Mouse (Mus musculus) kidney, postnatal 10 days (tissue): ENCODE data around the gene Mapk7.

Source experiments
- DNase-seq: peaks from one replicate; pipeline ENCODE4 v3.0.0; 2021; ENCODE audit warnings: mixed read lengths

Gene Mapk7

GRCm38 (mm10) chr11:61449499-61450292 lies 44.5 kb downstream of the Mapk7 start:
- DNase-seq = peak; percentile 18

GRCm38 (mm10) chr11:61448599-61449225 lies 45.5 kb downstream of the Mapk7 start:
- no peak for DNase-seq

DNA sequence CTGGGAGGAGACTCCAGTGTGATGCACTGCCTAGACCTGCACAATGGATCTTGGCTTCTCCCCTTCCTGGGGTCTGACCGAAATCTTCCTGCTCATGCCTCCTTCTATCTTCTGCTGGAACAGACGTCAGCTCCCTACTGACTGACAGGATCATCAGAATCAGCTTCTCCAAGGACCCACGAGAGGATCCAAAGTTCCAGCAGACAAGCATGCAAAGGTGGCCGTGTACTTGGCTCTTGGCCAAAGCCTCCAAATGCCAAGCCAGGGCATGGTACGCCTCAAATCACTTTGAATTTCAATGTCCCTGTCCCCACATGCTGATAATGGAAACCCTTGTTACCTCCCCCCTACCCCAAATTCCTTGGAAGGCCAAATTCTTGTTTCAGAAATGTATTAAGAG lies 46.2 kb downstream of the Mapk7 start:
- peak; percentile 32 for DNase-seq

DNA sequence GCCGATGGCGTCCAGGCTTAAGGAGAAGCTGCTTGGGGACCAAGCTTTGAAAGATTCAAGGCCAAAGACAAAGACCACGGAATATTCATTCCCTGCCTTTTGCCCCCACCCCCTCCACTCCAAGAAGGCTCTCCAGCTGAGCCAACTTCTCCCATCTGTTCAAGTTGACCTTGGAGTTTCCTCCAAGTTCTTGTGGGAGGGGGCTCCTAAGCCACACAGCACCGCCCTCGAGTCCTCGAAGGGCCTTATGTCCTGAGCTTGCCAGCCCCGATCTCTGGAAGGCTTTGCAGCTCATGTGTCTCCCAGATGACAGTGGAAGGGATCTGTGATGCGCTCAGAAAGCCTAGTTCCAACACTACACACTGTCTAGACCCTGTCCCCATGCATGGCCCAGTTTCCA lies 46.9 kb downstream of the Mapk7 start:
- DNase-seq = peak; percentile 26

GRCm38 (mm10) chr11:61443807-61444206 lies 50.4 kb downstream of the Mapk7 start:
- DNase-seq = no peak

DNA sequence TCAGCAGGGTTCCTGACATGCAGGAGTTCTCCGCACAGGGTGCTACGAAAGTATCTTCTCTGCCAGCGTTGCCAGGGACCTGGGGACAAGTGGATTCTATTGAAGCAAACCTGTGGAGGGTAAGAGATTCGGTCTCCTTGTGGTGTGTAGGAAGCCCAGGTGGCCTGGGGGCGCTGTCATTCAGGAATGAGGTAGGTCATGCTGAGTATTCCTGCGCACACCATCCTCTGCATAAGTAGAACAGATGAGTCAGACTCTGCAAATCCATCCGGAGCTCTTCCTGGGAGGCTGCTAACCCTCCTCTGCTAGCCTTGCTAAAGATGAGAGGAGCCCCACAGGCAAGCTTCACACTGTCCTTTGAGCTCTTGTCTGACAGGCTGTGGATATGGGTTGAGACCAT lies 52.5 kb downstream of the Mapk7 start:
- no peak for DNase-seq

DNA sequence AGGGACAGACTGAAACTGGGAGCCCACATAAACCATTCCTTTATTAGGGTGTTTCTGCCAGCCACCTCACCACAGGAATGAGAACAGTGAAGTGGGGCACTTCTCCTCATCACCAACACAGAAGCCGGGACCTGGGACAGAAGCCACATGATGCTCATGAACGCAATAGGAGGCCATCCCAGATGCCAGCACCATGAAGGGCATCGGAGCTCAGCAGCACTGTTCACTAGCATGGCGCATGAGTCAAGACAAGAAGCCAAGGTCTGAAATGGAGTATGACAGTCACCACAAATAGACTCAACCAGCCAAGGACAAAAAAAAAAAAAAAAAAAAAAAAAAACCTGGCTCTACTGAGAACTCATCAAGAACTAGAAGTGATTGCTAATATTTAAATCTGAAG lies 53.8 kb downstream of the Mapk7 start:
- no peak for DNase-seq

DNA sequence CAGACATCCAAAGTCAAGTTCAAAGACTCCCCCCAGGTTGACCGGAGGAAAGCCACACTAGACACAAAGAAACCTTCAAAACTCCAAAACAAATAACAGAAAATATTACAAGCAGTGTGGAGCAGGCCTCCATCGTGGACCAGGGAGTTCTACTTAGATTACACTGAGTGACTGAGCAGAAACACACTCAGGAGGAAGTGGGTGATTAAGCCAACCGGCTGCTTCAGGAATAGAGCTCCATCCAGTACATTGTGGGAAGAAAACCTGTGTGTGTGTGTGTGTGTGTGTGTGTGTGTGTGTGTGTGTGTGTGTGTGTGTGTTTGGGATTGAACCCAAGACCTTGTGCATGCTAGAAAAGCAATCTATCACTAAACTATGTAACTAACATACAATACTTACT lies 55.0 kb downstream of the Mapk7 start:
- DNase-seq = no peak
